Comparison of ENCODE assay signal across 21 mouse cellular contexts in the genomic region with DNA sequence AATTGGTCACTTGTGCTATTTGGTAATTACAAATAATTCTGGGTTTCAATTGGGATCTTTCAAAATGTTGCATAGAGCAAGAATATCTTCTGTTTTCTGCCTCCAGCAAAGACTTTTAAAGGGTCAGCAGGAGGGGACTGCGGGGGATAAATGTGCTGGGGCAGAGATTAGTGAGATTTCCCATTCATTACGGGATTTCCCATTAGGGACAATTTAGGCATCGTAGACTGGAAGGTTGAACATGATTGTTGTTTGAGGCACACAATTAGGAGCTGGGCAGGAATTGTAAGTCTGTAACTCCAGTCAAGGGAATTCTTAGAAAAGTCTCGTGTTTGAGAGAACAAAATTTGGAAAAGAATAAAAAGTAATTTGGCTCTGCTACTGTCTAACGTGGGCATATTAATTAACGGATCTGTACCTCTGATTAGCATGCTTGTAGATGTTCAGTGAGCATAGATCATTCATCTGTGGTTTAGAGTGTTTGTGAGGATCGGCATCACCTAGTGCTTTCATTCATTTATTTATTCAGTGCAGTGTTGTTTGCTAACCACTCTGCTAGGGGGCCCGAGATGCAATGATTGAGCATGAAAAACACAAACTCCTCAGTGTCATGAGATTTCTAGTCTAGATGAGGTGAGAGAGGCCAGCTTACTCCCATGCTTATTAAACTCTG.
"Had no signal": no experiment of that assay in that cellular context is flagged by ENCODE, and none has a peak within 500 bp of the region (broad histone marks: within the 10 kb centered on the region; RNA-seq: fewer than 3 reads in every experiment).

No protein-coding gene starts in this region.

- H3K4me2 ChIP-seq: kidney, embryonic 15.5 days; liver, embryonic 11.5 days; lung, embryonic 14.5 days; midbrain, embryonic 13.5 days had no signal

- H3K27ac ChIP-seq: kidney, embryonic 15.5 days; left cerebral cortex, adult 2 months; liver, embryonic 14.5 days; midbrain, embryonic 10.5 days; midbrain, embryonic 13.5 days; stomach, postnatal 0 days had no signal

- H3K9ac ChIP-seq: kidney, embryonic 15.5 days; liver, embryonic 14.5 days; liver, postnatal 0 days; lung, embryonic 14.5 days; midbrain, embryonic 13.5 days had no signal

- H3K27me3 ChIP-seq: kidney, embryonic 15.5 days; megakaryocyte, embryonic 14.5 days; midbrain, embryonic 13.5 days had no signal

- ATAC-seq: liver, postnatal 0 days; lung, postnatal 0 days; midbrain, embryonic 13.5 days had no signal

- H3K4me3 ChIP-seq: kidney, embryonic 15.5 days; left cerebral cortex, adult 2 months; megakaryocyte, embryonic 14.5 days; midbrain, embryonic 10.5 days; midbrain, embryonic 13.5 days had no signal

- H3K36me3 ChIP-seq: kidney, embryonic 15.5 days; midbrain, embryonic 10.5 days; midbrain, embryonic 13.5 days had no signal

- H3K4me1 ChIP-seq: kidney, embryonic 15.5 days; megakaryocyte, embryonic 14.5 days; midbrain, embryonic 10.5 days had no signal

- H3K9me3 ChIP-seq: kidney, embryonic 15.5 days; megakaryocyte, embryonic 14.5 days; midbrain, embryonic 10.5 days; midbrain, embryonic 13.5 days had no signal

- DNase-seq: kidney, adult 11 months; kidney, adult 8-10 months; kidney, postnatal 10 days; kidney, postnatal 36 days; layer of hippocampus, postnatal 36 days; liver, postnatal 0 days; lung, embryonic 14.5 days; lung, postnatal 36 days; right cerebral cortex, postnatal 25 days; thymus, adult 2 months; thymus, postnatal 14 days; thymus, postnatal 4 days had no signal
